Mouse (Mus musculus): ENCODE data around the gene Paqr5.

The Paqr5 gene

DNA sequence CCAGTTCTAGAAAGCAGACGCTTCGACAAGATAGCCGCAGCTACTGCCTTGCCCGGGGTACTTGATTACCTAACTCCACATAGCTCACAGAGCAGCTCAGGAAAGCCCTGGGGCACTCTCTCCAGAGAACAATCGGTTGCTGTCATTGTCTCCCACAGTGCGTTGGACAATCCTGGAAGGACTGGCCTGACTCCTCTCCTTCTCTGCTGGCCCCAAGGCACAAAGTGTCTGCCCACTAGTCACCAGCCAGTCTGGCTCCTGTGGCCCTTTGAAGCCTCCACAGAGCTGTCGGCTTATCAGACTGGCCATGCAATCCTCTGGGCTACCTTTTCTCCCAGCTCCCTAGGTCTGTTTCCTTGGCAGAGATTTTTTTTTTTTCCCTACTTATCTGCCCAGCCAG, 74.4 kb downstream of the Paqr5 start:
- no peak for DNase-seq

DNA sequence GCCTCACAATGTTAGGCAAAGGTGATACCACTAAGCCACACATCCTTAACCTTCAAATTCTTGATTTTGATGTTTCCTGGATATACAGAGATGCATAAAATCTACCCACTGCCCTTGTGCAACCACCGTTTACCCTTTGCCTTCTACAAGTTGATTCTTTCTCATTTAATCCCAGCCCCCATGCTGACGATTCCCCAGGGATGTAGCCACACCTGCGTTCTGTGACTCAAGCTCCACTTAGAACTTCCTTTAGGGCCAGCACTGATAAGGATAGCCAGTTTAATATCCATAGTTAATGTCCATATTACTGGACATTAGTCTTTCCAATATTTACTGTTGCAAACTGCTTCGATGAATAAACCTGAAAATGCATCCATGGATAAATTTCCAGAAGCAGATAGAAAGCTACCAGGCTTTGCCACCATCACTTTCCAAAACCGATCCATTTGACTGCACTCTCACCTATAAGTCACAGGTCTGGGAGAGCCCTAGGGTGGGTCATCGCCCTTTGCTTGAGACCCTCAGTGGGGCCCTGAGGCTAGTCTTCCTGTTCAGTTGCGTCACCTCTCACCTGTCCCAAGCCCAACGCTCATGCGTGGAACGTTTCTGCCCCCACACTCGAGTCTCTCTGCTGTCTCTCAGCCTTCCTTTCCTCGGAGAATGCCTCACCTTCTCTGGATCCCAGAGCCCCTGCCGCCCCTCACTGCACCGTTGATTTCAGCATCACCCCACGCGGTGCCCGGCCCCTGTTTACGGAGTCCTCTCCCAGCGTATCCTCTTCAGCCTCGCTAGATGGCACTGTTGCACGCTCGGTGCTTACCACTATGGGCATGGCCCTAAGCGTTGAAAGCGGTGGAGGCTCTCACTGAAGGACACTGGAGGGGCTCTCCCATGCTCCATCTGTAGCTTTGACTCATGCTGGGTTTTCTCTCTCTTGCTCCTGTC, 79.0 kb downstream of the Paqr5 start:
- DNase-seq = peak; percentile 97

DNA sequence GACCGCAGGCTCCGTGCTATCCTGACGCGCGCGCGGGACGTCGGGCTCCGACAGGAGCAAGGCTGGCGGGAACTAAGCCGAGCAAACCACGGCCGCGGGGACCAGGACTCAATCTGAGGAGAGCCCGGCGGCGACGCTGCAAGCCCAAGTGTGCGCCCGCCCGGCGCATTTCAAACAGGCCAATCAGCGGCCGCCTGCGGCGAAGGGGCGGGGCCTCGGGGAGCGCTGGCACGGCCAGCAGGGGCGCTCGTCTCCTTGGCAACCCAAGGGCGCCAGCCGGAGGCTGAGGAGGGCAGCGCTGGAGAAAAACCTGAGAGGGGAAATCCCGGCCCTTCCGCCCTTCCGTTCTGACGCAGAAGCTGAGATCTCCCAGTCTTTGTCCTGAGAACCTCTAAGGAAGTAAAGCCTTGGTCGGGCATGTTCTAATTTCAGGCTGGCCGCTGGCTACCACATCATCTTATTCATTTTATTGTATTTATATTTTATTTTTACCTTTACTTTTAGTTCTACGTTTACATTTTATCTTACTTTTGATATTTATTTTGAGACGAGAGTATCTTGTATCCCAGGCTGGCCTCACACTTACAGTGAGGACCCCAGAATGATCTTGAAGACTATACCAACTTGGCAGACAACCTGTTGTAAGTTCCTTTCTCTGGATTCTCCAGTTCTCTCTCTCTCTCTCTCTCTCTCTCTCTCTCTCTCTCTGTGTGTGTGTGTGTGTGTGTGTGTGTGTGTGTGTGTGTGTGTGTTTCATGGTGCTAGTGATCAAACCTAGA, 79.8 kb downstream of the Paqr5 start, which contains the start of gene Kif23:
Gene Kif23 (minus strand): TSS at position 152 of the 779 bp plus-strand sequence.
- peak; percentile 100 for DNase-seq

DNA sequence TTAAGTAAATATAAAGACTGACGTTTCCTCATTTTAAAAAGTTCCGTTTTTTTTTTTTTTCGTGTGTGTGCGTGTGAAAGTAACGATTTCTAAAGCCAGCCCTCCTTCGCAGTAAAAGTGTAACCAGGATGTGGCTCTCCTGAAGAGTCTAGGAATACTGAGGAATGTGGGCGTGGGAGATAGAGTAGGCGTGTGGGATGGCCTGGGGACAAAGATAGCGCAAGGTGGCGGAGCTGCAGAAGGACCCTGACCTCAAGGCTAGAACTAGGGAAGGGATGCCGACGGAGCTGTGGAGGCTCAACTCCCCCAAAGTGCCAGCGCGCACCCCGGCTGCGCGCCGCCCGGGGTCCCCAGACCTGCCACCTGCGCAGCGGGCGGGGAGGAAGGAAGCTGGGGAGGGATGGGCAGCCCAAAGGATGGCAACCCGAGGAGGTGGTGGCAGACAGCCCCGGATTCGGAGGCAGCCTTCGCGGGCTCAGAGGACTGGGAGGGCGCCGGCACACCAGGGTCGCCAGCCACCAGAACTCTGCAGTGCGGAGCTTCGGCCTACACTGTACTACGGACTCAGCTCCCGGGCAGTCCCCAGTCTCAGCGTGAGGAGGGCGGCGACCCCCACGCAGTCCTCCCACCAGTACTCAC, 80.6 kb downstream of the Paqr5 start:
- DNase-seq = peak; percentile 93

DNA sequence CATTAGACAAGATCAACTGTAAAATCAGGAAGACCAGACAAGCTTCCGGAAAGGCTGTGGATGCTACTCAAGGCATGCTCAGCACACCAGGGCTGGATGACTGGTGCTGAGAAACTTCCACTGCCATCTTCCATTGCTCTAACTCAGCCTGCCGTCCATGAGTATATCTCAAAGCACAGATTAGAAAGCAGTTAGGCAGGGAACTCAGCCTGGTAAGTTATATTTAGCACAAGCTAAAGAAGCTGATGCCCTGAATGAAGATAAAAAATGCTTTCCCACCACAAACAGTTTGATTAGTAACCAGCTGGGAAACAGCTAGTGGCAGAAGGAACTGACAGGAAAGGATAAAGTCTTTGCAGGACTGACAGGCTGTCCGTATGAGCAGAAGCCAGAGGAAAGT, 85.6 kb downstream of the Paqr5 start:
- peak; percentile 79 for DNase-seq

DNA sequence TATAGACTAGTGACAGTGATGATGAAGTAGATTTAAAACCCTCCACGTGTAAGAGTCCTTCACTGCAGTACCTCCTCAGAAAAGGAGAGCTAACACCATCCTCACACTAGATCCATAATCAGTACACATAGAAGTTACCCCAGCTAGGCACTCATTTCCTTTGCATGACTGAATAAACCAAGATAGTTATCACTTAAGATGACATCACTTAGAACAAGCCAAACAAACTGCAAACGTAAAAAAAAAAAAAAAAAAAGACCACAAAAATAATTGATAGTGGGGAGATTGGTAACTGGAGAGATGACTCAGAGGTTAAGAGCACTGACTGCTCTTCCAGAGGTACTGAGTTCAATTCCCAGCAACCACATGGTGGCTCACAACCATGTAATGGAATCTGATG, 93.3 kb downstream of the Paqr5 start:
- DNase-seq = no peak

DNA sequence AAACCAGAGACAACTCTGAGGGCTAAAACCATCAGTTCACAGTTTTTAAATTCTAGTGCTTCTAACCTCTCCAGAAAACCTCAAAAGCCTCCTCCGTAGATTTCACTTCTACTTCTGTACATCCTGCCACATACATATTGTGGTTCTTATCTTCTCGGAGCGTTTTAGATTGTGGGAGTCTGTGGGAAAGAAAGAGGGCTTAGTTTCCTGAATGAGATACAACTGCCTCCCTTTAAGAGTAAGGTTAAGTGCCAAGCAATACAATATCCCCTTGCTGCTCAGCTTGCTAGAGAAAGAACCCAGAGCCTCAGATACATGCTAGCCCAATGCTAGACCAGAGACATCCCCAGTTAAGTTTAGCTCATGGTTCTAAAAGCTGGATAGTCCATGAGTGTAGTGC, 94.6 kb downstream of the Paqr5 start:
- no peak for DNase-seq

DNA sequence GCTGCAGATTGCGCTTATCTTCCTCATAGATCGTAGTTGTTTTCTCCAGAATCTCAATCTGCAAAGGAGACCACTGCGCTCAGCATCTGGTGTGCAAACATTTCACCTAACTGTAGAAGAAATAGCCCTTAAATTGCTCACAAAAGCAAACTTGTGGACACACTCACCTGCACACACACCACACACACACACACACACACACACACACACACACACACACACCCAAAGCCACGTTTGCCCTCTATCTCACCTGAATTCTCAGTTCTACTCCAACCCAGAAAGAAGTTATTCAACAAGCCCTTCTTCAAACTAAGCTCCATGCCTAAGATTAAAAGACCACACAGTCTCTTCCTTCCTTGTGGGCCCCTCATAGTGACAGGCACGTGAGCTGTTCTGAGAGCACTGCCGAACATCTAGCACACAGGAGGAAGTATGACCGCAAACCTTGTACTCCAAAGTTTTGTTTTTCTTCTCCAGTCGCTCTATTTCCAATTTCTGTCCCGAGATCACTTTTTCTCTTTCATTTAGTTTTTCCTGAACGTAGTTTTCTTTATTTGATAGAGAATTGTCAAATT, 101.5 kb downstream of the Paqr5 start:
- DNase-seq = no peak

DNA sequence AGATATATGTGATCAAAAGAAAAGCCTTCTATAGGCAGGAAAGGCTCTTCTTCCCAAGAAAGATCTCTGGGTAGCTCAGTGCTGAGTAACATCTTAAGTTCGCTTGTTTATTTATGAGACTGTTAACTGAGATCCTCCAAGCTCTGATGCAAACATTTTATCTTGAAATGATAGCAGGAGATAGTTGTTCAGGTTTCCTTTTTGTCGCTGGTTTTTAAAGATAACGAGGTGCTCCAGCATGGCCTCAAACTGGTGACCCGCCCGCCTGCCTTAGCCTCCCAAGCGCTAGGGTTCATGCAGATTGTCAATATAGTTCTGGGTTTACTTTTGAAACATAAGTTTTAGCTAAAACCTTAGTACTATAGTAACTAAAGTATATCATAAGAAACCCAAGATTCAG, 106.3 kb downstream of the Paqr5 start:
- no peak for DNase-seq

DNA sequence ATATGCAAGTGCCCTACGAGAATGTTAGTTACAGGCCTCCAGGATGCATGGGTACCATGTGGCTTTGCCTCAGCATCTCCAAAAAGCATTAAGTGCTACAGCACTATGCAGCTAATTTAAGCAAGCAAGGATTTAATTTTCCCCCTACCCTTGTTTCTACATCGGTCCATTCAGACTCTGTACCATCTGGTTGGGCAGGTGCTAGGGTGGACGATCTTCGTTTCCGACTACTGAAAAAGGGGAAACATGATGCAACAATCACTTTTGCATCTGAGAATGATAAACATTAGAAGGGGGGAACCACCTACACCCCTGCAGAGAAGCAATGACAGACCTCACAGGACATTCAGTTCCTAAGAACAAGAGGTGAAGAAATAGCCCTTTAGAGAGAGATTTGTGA, 107.2 kb downstream of the Paqr5 start:
- peak; percentile 59 for DNase-seq

DNA sequence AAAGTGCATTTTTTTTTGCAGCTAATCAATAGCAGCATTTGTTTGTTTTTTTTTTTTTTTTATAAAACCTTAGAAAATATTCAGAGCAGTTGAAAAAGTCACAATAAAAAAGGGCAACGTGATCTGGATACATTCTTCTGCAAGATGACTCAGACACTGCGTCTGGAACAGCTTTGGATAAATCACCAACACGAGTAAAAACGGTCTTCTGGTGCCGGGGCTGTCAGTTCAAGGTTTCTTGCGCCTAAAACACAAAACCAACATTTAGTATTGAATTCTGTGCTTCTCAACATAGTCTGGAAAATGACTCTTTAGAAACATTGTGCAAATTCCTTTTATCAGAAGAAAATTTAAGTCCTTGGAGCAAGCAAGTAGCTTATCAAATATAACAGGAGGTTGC, 109.2 kb downstream of the Paqr5 start:
- no peak for DNase-seq

DNA sequence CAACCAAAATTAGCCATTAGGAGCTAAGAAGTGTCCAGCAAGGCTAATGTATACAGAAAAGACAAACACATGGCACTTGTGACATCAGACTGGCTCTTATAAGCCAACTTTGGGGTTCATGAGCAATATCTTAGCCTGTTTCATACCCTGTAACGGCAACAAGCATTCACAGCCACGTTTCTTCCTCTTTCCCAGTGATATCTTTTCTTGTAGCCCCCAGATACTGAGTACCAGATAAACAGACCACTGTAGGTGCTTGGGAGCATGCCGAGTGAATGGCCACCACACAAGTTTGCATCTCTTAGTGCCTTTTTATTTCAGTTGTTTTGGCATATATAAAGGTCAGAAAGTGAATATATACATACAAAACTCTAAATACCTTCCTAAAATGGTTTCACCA, 109.7 kb downstream of the Paqr5 start:
- no peak for DNase-seq

DNA sequence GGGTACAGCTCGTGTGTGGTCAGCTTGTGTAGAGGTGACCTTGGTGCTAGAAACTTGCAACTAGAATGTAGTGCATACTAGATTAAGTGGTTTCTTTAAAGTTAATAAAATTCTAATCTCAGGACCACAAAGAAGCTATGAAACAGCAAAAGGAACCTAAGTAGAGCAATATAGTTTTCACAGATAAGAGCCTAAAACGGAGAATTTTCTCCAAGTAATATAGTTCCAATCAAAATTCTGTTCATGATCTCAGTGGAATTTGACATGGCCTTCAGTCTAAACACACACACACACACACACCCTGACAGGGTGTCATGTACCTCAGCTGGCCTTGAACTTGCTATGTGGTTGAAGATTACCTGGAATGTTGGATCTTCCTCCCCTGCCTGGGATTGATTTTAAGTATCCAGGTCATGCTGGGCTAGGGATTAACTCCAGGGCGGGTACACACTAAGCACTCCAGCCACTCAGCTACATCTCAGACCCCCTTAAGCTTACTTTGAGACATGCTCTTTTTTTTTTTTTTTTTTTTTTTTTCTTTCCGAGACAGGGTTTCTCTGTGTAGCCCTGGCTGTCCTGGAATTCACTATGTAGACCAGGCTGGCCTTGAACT, 111.2 kb downstream of the Paqr5 start:
- no peak for DNase-seq

DNA sequence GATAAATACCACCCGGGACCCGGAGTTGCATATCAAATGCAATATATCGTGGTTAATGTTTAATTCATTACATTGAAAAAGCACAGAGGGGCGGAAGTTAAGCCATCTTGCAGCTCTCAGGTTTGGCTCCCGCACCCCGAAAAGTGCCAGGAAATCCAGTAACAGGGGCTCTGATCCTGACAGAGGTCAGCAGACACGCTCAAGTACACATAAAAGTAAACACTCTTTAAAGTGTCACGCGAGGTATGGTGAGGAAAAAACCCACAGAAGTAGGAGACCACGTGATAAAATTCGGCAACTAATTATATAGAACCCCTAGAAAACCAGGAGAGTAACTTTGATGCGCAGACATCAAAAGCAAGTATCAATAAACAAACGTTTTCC, 111.7 kb downstream of the Paqr5 start:
- DNase-seq = no peak

DNA sequence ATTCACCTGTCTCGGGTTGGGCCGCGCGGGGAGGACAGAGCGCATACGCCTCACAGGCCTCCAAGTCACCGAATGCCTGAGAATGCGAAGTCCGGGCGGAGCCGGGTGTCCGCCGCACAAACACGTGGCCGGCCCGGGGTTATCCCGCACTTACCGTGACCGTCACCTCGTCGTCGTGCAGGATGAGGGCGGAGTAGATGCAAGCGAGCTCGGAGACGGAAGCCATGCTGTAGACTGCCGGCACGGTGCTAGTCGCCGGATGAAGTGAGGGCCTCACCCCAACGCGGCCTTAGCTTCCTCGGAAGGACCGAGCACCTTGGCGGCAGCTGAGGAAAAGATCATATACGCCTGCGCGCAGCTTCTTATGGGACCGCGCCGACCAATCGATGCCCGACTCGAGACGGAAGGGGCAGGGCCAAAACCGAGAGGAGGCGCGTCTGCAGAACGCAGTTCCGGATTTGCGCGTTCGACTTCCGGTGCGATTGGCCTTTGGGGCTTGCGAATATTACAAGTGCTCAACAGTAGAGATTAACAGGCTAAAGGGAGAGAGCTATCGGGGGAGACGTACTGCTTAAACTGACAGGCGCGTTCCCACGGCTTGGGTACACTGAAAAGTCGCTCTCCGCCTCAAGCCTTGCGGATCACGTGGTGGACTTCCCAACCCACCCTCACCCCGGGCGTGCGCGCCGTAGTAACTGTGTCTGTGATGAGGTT, 112.3 kb downstream of the Paqr5 start, which contains the start of gene Rplp1:
Gene Rplp1 (minus strand): TSS at position 340 of the 714 bp plus-strand sequence.
- peak; percentile 100 for DNase-seq

DNA sequence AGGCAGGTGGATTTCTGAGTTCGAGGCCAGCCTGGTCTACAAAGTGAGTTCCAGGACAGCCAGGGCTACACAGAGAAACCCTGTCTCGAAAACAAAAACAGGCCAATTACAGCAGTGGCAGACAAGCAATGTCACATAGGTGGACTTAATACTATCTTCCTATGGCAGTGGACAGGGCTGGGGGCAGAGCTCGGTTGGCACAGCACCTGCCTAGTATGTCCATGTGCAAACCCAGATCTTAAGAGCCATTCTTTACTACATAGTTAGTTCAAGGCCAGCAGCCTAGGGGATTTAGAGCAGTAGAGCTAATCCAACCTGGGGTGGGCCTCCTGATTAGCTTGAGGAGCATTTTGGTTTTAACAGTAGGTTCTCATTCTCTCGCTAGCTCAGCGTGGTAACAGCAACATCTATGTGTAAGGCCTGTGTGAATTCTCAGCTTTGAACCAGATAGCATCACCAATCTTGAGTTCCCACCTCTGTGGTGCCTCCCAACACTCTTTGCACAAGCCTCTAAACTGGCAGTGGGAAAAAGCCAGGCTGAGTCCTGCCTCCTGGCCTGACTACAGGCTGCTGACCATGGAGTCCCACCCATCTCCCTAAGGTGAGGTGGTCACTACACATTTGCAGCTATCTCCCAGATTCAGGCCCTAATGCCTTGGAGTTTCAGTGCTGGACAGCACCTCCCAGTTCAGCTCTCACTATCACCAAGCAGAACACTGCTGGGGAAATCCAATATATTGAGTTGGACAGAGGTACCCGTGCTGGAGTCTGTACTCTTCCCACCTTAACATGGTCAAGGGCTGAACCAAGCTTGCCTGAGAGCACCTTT, 115.1 kb downstream of the Paqr5 start:
- DNase-seq = peak; percentile 83

DNA sequence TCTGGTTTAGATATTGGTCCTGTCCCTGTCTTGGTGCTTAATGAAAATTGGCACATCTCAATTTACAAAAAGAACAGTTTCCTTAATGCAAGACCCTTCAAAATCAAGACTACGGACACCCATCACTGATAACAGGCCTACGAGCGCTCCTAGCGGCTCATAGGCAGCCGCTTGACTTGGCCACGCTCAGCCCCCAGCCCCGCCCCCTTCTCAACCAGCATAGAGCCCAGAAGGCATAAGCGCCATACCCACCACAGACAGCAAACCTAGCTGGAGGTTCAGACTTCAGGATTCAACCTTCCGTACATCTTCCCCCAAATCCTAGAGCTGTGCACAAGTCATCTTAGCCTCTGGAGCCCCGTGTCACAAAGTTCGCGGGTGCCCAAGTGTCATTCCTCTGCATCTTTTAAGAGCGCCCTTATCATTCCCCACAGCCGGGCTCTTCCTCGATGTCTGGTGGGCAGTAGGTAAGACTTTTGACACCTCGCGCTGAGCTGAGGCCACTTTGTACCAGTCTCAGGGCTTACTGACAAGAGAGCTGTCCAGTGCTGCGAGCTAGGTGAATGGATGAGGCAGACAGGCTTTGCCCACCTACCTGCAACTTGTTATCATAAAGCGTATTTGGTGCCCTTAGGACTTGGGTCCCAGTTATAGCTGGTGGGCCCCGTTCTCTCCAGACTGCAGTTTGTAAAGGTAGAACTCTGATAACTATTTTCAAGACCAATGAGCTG, 116.0 kb downstream of the Paqr5 start:
- DNase-seq = peak; percentile 67

DNA sequence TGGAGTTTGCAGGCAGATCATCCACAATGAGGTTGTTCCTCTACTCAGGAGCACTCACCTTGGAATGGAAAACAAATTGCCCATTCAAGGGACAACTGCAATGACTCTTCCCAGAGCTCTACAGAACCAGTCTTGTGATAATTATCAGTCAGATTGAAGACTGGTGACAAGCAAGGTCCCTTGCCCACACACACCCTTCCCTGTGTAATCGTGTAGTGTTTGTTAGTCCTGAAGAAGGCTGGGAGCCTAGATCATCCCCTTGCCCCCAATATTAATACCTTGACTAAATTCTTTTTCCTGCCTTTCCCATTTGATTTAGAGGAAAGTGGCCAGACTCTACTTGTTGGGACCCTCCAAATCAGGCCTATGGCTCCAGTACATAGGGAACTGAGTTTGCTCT, 117.0 kb downstream of the Paqr5 start:
- DNase-seq = peak; percentile 51

DNA sequence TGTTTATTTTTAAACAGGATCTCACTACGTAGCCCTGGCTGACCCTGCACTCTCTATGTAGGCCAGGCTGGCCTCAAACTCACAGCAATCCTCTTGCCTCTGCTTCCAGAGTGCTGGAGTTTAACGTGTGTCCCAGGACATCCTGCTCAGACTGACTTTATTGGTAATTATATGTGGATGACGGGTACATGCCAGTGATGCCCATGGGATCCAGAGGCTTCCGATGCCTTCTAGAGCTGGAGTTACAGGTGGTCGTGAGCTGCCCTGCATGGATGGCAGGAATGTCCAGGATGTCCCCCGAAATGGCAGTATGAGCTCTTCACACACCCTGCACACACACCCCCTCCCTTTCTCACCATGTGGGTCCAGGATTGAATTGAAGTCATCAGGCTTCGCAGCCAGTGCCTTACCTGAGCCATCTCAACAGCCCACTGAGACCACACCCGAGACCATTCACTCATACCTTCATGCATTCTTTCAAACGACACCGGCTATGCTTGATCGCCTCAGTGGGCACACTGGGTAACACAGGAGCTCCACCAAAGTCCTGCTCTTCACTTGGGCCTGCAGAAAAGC, 117.7 kb downstream of the Paqr5 start:
- peak; percentile 56 for DNase-seq

DNA sequence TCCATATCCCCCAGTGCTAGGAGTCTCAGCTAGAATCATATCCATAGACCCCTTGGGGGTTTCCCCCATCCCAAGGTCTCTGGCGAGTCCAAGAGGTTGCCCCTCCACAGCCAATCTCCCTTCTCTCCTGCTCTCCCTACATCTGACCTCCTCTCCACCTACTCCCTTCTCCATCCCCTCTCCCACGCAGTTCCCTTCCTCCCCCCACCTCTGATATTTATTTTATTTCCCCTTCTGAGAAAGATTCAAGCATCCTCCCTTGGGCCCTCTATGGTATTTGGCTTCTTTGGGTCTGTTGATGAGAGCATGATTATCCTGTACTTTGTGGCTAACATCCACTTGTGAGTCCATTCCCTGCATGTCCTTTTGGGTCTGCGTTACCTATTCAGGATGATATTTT, 118.3 kb downstream of the Paqr5 start:
- DNase-seq = no peak
